Mouse (Mus musculus) brain, embryonic 14.5 days (tissue): ENCODE results near the gene Adgrb2.

ENCODE experiments used
- CTCF ChIP-seq: fragments of 200-500 bp; IDR thresholded peaks from 2 replicates; pipeline ENCODE4 v1.5.1; 2012; ENCODE audit warnings: inconsistent platforms, mild to moderate bottlenecking, moderate library complexity, borderline replicate concordance; ENCODE audit not compliant: insufficient read depth, insufficient read length; ENCODE audit errors: extremely low read depth
- POLR2A ChIP-seq: fragments of 200-500 bp; IDR thresholded peaks from 2 replicates; pipeline ENCODE4 v1.6.1; 2012; ENCODE audit warnings: mild to moderate bottlenecking, inconsistent platforms, borderline replicate concordance; ENCODE audit not compliant: poor library complexity, insufficient read depth, insufficient read length, severe bottlenecking; ENCODE audit errors: extremely low read depth

DNA sequence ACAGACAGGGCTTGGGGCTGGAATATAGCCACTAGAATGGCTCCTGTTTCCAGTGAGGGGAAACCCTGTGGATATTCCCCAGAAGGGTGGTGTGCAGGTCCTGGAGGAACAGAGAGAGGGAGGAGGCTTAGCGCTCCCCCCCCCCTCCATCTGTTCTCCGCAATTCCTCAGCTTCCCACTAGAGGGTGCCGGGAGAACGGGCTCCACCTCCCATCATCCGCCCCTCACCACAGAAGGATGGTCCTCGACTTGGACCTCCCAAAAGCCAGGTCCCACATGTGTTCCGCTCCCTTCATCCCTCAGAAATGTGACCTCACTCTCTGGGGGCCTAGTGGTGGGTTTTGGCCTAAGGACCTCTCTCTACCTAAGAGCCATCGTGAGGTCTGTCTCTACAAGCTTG, 51.4 kb downstream of the Adgrb2 start:
- TF ChIP-seq CTCF (peak; percentile 82), POLR2A (no peak)
